Mouse (Mus musculus) myocyte (in vitro differentiated cells): ENCODE results near the gene Prpf8.

ENCODE experiments used
- CEBPB ChIP-seq: IDR thresholded peaks from 2 replicates; pipeline ENCODE4 v1.6.1; 2011; ENCODE audit warnings: mild to moderate bottlenecking, moderate library complexity; ENCODE audit not compliant: poor library complexity, insufficient read depth, severe bottlenecking
- E2F4 ChIP-seq: IDR thresholded peaks from one replicate; pipeline ENCODE4 v1.6.1; 2011; ENCODE audit warnings: mild to moderate bottlenecking, control low read depth, moderate library complexity; ENCODE audit not compliant: insufficient read depth
- MAX ChIP-seq: IDR thresholded peaks from one replicate; pipeline ENCODE4 v1.6.1; 2011; ENCODE audit warnings: low read depth, mild to moderate bottlenecking, control low read depth
- MYOD1 ChIP-seq, 3 experiments: IDR thresholded peaks; one replicate each; pipeline ENCODE4 v1.6.1; 2011; ENCODE audit warnings: control low read depth in 2 of 3, low read depth in 2 of 3, mild to moderate bottlenecking in 2 of 3, moderate library complexity in 1 of 3; ENCODE audit not compliant: insufficient read length in 2 of 3, control insufficient read depth in 1 of 3
- MYOG ChIP-seq, 3 experiments: IDR thresholded peaks; one replicate each; pipeline ENCODE4 v1.6.1; 2011; ENCODE audit warnings: control low read depth in 2 of 3, low read depth in 2 of 3, mild to moderate bottlenecking in 2 of 3; ENCODE audit not compliant: insufficient read length in 2 of 3, control insufficient read depth in 1 of 3, insufficient read depth in 1 of 3
- POLR2A ChIP-seq: IDR thresholded peaks from one replicate; pipeline ENCODE4 v1.6.1; 2011; ENCODE audit warnings: low read depth, mild to moderate bottlenecking, control low read depth, moderate library complexity; ENCODE audit not compliant: insufficient read length
- POLR2AphosphoS2 ChIP-seq: IDR thresholded peaks from one replicate; pipeline ENCODE4 v1.6.1; 2011; ENCODE audit warnings: low read depth, control low read depth; ENCODE audit not compliant: insufficient read length
- REST ChIP-seq: IDR thresholded peaks from one replicate; pipeline ENCODE4 v1.6.1; 2011; ENCODE audit warnings: mild to moderate bottlenecking, control low read depth, moderate library complexity; ENCODE audit not compliant: insufficient read depth, insufficient read length
- SRF ChIP-seq: IDR thresholded peaks from one replicate; pipeline ENCODE4 v1.6.1; 2011; ENCODE audit warnings: low read depth; ENCODE audit not compliant: control insufficient read depth, insufficient read length
- TCF12 ChIP-seq: IDR thresholded peaks from one replicate; pipeline ENCODE4 v1.6.1; 2011; ENCODE audit warnings: mild to moderate bottlenecking, control low read depth; ENCODE audit not compliant: poor library complexity, insufficient read depth, severe bottlenecking
- TCF3 ChIP-seq: IDR thresholded peaks from one replicate; pipeline ENCODE4 v1.6.1; 2011; ENCODE audit warnings: low read depth, control low read depth; ENCODE audit not compliant: insufficient read length
- USF1 ChIP-seq: IDR thresholded peaks from one replicate; pipeline ENCODE4 v1.6.1; 2011; ENCODE audit warnings: low read depth, mild to moderate bottlenecking, control low read depth, moderate library complexity

DNA sequence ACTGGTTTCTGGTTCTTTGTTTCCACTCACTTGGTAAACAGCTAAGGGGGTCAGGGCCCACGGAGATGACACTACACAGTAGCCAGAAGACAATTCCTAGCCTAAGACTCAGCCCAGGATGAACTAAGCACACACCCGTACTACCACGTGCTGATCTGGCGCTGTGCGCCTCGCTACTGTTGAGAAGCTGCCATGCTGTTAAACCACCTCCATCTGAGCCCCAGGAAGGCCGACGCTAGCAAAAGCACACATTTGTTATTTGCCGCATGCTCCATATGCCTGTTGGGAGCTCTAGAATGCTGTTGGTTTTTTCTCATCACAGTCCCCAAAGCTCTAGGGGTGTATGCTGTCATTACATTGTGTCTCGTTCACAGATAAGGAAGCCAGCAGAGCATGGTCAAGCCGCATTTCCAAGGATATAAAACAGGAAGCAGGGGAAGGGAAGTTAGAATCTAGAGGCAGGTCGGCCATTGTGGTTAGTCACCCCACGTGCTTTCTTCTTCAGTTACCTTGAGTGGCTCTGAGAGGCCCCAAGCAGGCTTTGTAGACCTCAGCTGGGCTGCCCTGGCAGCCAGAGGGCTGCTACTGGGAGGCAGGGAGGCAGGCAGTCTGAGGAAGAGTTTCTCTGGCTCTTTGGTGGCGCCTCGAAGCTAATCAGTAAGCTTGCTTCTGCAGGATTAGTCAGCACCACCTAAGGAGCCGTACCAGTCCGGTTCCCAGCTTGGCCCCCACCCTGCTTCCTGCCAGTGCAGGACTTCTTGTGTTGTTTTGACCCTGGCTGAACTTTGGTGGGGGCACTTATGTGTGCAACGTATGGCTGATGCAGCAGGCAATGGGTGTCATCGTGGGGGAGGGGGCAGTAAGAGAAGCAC is 54.3 kb downstream of the Prpf8 start:
- TF ChIP-seq MYOD1 (IDR thresholded peaks at IDR 0.05; ENCODE audit: control insufficient read depth in 1 of 3, insufficient read length in 2 of 3, low read depth in 2 of 3) = no peak
- TF ChIP-seq POLR2A = no peak
- no peak for TF ChIP-seq MYOG (IDR thresholded peaks at IDR 0.05; ENCODE audit: control insufficient read depth in 1 of 3, insufficient read depth in 1 of 3, insufficient read length in 2 of 3, low read depth in 2 of 3)
- no peak for TF ChIP-seq MAX
- TF ChIP-seq POLR2AphosphoS2 = no peak
- TF ChIP-seq SRF = no peak
- no peak for TF ChIP-seq E2F4
- TF ChIP-seq USF1 = no peak
- TF ChIP-seq REST = no peak
- no peak for TF ChIP-seq TCF12
- no peak for TF ChIP-seq CEBPB
- TF ChIP-seq TCF3 = no peak
